Mouse (Mus musculus): ENCODE data around the gene Arrdc5. TPM values are rescaled to one million over a fixed set of nuclear protein-coding genes. Genes with fewer than 3 reads are reported as not detected.
A peak's percentile ranks its signal among the peaks of the same experiment; 100 is the strongest.
"Not testable (repeated sequence)": the region's sequence is repeated elsewhere in the genome, so short reads cannot be mapped to it uniquely, and the experiment has no call there.

Arrdc5 gene
- polyA plus RNA-seq, 1 experiment from 2014 or later: not detected

DNA sequence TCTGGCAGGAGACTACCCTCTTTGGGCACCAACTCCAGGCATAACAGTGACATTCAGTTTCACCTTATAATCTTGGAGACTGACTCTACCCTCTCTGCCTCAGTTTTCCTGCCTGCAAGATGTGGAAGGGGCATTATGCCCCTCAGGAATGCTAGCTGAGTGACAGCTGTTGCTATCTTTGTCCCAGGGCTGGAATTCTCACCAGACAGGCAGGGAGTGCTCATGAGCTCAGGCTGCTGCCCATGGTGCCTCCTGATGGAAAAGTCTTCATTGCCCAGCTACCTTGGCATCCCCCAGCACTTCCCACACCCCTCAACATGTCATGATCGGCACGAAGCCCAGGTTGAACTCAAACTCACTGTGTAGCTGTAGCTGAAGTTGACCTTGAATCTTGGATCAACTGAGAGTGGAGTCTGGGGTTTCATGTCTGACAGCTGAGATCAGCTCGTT, 37.4 kb downstream of the Arrdc5 start:
- peaks cover 8% of the 10 kb centered on the region for H3K36me3 ChIP-seq (ENCODE audit: control insufficient read depth, insufficient read depth)
- H3K9me3 ChIP-seq (ENCODE audit: control insufficient read depth, low read length): no peaks in the 10 kb centered on the region
- H3K27me3 ChIP-seq (replicated peaks; ENCODE audit: control insufficient read depth, insufficient read depth, low read length): no peaks in the 10 kb centered on the region
- WGBS: 89% methylated on average over 3 of the region's 3 CpGs
- no peak overlapping the region for H3K27ac ChIP-seq (ENCODE audit: low read length)
- no peak overlapping the region for H3K9ac ChIP-seq (replicated peaks; ENCODE audit: low read depth, low read length)
- no peak for ATAC-seq
- H3K4me3 ChIP-seq (replicated peaks; ENCODE audit: low read length): no peak overlapping the region
- no peak overlapping the region for H3K4me2 ChIP-seq (ENCODE audit: low read length)
- peaks cover 44% of the 10 kb centered on the region for H3K4me1 ChIP-seq (replicated peaks; ENCODE audit: control insufficient read depth, insufficient read depth, low read length)

DNA sequence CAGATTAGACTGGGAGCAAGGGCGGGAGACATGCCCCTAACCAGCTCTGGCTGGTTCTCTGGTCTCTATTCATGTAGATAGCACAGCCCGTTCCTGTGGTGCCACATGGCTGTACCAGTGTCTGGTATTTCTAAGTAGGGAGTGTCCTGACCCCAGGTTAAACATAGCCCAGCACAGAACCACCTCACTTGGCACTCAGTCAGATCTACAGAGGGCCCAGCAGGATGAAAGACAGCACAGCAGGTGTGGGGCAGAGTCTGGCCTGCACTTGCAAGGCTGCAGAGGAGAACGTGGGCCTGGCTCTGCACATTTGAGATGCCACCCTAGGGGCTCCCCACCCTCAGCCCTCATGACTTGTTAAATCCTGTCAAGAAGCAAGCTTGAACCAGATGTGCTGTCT, 38.9 kb downstream of the Arrdc5 start:
- H3K4me2 ChIP-seq (ENCODE audit: low read length): no peak overlapping the region
- peaks cover 47% of the 10 kb centered on the region for H3K4me1 ChIP-seq (replicated peaks; ENCODE audit: control insufficient read depth, insufficient read depth, low read length)
- no peak overlapping the region for H3K9ac ChIP-seq (replicated peaks; ENCODE audit: low read depth, low read length)
- H3K27me3 ChIP-seq (replicated peaks; ENCODE audit: control insufficient read depth, insufficient read depth, low read length): no peaks in the 10 kb centered on the region
- H3K36me3 ChIP-seq (ENCODE audit: control insufficient read depth, insufficient read depth): peaks cover 8% of the 10 kb centered on the region
- 78% methylated on average over 3 of the region's 3 CpGs for WGBS
- H3K27ac ChIP-seq (ENCODE audit: low read length): no peak overlapping the region
- H3K9me3 ChIP-seq (ENCODE audit: control insufficient read depth, low read length): no peaks in the 10 kb centered on the region
- ATAC-seq: no peak
- no peak overlapping the region for H3K4me3 ChIP-seq (replicated peaks; ENCODE audit: low read length)

DNA sequence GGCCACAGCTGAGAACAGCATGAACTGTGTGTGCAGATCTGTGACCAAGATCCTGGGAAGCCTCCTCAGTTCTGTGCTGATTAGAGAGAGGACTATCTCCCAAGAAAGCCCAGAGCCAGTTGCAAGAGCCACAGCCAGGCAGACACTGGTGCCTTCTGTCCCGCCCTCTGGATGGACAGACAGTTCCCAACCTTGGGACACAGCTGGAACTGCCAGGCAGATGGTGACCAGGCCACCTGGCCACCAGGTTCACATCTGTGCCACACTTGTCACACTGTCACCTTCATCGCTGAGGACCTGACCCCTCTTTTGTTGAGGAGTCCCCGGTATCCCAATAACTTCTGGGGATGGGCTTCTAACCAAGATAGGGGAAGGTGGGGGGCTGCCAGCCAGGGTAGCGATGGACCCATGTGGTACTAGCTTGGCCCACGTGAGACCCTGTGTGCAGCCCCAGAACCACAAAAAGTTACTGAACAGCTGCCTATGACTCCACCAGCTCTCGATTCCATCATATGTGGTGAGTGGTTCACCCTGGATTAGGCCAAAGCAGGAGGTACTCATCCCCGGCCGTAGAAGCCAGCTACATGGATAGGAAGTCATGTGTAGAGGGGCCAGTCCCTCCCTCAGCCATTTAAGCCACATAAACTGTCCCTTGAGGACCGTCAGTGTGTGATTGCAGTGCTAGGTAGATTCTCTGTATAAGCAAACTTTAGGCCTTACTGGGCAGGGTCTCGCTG, 40.6 kb downstream of the Arrdc5 start:
- no peak overlapping the region for H3K27ac ChIP-seq (ENCODE audit: low read length)
- H3K9me3 ChIP-seq (ENCODE audit: control insufficient read depth, low read length): no peaks in the 10 kb centered on the region
- H3K4me2 ChIP-seq (ENCODE audit: low read length): no peak overlapping the region
- H3K4me3 ChIP-seq (replicated peaks; ENCODE audit: low read length): no peak overlapping the region
- 93% methylated on average over 10 of the region's 10 CpGs for WGBS
- no peaks in the 10 kb centered on the region for H3K27me3 ChIP-seq (replicated peaks; ENCODE audit: control insufficient read depth, insufficient read depth, low read length)
- no peak overlapping the region for H3K9ac ChIP-seq (replicated peaks; ENCODE audit: low read depth, low read length)
- H3K4me1 ChIP-seq (replicated peaks; ENCODE audit: control insufficient read depth, insufficient read depth, low read length): peaks cover 51% of the 10 kb centered on the region
- no peak for ATAC-seq
- H3K36me3 ChIP-seq (ENCODE audit: control insufficient read depth, insufficient read depth): peaks cover 8% of the 10 kb centered on the region

DNA sequence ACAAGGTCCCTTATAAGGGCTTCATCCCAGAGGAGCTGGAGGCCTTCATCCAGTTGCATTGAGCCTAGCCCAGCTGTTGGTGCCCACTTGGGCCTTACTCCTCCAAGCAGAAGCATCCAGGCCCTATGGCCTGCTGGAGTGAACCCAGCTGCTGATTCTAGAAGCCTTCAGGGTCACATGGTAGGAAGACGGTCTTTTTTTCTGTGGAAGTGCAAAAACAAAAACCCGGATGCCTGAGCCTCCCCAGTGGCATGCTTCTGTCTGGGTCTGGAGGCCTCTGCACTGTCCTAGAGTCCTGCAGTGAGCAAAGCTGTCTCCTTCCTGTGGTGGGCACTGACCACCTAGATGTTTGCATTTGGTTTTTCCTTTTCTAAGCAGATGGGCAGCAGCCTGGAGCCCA, 41.3 kb downstream of the Arrdc5 start:
- H3K4me3 ChIP-seq (replicated peaks; ENCODE audit: low read length); H3K9ac ChIP-seq (replicated peaks; ENCODE audit: low read depth, low read length); H3K4me2 ChIP-seq (ENCODE audit: low read length); H3K27ac ChIP-seq (ENCODE audit: low read length); ATAC-seq; H3K36me3 ChIP-seq (ENCODE audit: control insufficient read depth, insufficient read depth); H3K27me3 ChIP-seq (replicated peaks; ENCODE audit: control insufficient read depth, insufficient read depth, low read length); H3K9me3 ChIP-seq (ENCODE audit: control insufficient read depth, low read length): not testable (repeated sequence)
- 70% methylated on average over 2 of the region's 2 CpGs for WGBS
- peaks cover 51% of the 10 kb centered on the region for H3K4me1 ChIP-seq (replicated peaks; ENCODE audit: control insufficient read depth, insufficient read depth, low read length)

DNA sequence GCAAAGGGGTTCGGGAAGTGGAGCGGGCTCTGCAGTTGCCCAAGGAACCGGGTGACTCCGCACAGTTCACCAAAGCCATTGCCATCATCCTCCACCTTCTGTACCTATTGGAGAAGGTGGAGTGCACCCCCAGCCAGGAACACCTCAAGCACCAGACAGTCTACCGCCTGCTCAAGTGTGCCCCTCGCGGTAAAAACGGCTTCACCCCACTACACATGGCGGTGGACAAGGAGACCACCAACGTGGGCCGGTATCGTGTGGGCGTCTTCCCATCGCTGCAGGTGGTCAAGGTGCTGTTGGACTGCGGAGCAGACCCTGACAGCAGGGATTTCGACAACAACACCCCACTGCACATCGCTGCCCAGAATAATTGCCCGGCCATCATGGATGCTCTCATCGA, 41.8 kb downstream of the Arrdc5 start:
- not testable (repeated sequence) for H3K27me3 ChIP-seq (replicated peaks; ENCODE audit: control insufficient read depth, insufficient read depth, low read length); H3K9ac ChIP-seq (replicated peaks; ENCODE audit: low read depth, low read length); H3K4me3 ChIP-seq (replicated peaks; ENCODE audit: low read length); H3K36me3 ChIP-seq (ENCODE audit: control insufficient read depth, insufficient read depth); H3K4me2 ChIP-seq (ENCODE audit: low read length); ATAC-seq; H3K27ac ChIP-seq (ENCODE audit: low read length); H3K9me3 ChIP-seq (ENCODE audit: control insufficient read depth, low read length)
- WGBS: 93% methylated on average over 19 of the region's 19 CpGs
- H3K4me1 ChIP-seq (replicated peaks; ENCODE audit: control insufficient read depth, insufficient read depth, low read length): peaks cover 51% of the 10 kb centered on the region

DNA sequence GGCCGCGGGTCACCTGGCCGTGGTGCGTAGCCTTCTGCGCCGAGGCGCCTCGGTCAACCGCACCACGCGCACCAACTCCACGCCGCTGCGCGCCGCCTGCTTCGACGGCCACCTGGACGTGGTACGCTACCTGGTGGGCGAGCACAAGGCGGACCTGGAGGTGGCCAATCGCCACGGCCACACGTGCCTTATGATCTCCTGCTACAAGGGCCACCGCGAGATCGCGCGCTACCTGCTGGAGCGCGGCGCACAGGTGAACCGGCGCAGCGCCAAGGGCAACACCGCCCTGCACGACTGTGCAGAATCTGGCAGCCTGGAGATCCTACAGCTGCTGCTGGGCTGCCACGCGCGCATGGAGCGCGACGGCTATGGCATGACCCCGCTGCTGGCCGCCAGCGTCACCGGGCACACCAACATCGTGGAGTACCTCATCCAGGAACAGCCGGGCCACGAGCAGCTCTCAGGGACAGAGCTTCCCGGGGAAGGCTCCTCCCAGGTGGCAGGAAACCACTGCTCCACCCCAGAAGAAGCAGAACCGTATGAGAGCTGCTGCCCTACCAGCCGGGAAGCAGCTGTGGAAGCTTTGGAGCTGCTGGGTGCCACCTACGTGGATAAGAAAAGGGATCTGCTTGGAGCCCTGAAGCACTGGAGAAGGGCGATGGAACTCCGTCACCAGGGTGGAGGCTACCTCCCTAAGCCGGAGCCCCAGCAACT, 42.7 kb downstream of the Arrdc5 start:
- no peak overlapping the region; the same call in 1 of the 2 replicates for H3K27ac ChIP-seq (ENCODE audit: low read length)
- WGBS: 12% methylated on average over 58 of the region's 58 CpGs

DNA sequence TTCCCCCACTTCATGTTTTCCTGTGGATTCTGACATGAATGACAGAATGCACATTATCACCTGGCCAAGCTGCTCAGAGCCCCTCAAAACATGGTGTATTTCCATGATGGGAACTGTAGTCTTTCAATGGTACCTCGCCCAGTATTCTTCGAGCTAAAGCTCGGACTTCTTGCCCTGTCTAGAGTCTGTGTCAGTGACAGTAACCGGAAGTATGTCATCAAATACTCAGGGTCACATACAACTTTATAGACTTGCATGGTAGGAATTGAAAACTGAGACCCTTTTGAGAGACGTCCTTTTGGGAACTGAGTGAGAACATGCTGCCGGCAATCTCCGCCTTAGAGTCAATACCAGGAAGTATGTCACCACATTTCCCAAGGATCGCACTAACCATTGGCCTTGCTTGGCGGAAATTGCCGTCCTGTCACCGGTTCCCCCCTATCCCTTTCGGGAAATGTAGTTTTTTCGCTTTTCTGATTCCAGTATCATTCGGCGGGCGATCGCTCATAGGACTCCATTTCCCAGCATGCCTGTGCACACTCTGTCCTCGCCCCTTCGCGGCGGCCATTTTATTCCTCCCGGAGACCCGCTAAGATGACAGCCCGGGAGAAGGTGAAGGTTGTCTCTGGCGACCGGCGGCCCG, 43.7 kb downstream of the Arrdc5 start, which contains the start of gene Fem1a:
Gene Fem1a (plus strand): TSS at position 572 of the 643 bp plus-strand sequence.
- Histone ChIP-seq H3K27ac (ENCODE audit: low read length) (peak within 1 kb of the TSS; percentile 92), H3K9ac (replicated peaks; ENCODE audit: low read depth, low read length) (peak within 1 kb of the TSS; percentile 69), H3K9me3 (ENCODE audit: control insufficient read depth, low read length) (no peaks in the 10 kb centered on the region), H3K4me2 (ENCODE audit: low read length) (peak within 1 kb of the TSS; percentile 95), H3K27me3 (replicated peaks; ENCODE audit: control insufficient read depth, insufficient read depth, low read length) (no peaks in the 10 kb centered on the region), H3K4me3 (replicated peaks; ENCODE audit: low read length) (peak within 1 kb of the TSS; percentile 72), H3K36me3 (ENCODE audit: control insufficient read depth, insufficient read depth) (peaks cover 8% of the 10 kb centered on the region), H3K4me1 (replicated peaks; ENCODE audit: control insufficient read depth, insufficient read depth, low read length) (peaks cover 46% of the 10 kb centered on the region)
- ATAC-seq: peak; percentile 94
- whole genome bisulfite sequencing: 0% methylated on average over 28 of the region's 28 CpGs

More for the DNA sequence above, 42.7 kb downstream of the Arrdc5 start:
- Histone ChIP-seq H3K9me3 (ENCODE audit: control insufficient read depth, low read length) (no peaks in the 10 kb centered on the region), H3K27me3 (replicated peaks; ENCODE audit: control insufficient read depth, insufficient read depth, low read length) (no peaks in the 10 kb centered on the region), H3K4me3 (replicated peaks; ENCODE audit: low read length) (peak overlapping the region; percentile 72), H3K36me3 (ENCODE audit: control insufficient read depth, insufficient read depth) (peaks cover 8% of the 10 kb centered on the region), H3K4me2 (ENCODE audit: low read length) (peak overlapping the region; percentile 95), H3K4me1 (replicated peaks; ENCODE audit: control insufficient read depth, insufficient read depth, low read length) (peaks cover 48% of the 10 kb centered on the region), H3K9ac (replicated peaks; ENCODE audit: low read depth, low read length) (peak overlapping the region; percentile 69)
- no peak for ATAC-seq

DNA sequence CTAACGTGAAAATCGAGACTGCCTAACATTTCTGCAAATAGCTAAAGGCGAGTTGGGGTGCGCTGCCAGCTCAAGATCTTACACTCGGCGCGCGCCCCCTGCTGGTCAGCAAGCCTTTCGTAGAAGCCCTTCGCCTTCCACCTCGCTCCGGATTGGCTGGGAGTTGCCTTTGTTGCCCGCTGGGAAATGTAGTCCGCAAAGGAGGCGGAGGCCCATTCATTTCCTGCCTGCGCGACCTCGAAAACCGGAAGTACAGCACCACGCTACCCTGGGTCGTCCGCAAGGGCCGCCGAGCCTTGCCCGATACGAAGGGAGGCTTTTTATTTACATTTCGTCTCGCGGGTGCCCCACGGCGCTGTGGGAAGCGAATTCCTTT, 44.2 kb downstream of the Arrdc5 start:
- WGBS: 0% methylated on average over 32 of the region's 32 CpGs
- H3K27ac ChIP-seq (ENCODE audit: low read length): peak overlapping the region; percentile 92
- H3K9me3 ChIP-seq (ENCODE audit: control insufficient read depth, low read length): no peaks in the 10 kb centered on the region
- peaks cover 6% of the 10 kb centered on the region for H3K36me3 ChIP-seq (ENCODE audit: control insufficient read depth, insufficient read depth)
- H3K9ac ChIP-seq (replicated peaks; ENCODE audit: low read depth, low read length): peak overlapping the region; percentile 63
- peak overlapping the region; percentile 72 for H3K4me3 ChIP-seq (replicated peaks; ENCODE audit: low read length)
- H3K4me2 ChIP-seq (ENCODE audit: low read length): peak overlapping the region; percentile 73
- H3K4me1 ChIP-seq (replicated peaks; ENCODE audit: control insufficient read depth, insufficient read depth, low read length): peaks cover 46% of the 10 kb centered on the region
- no peaks in the 10 kb centered on the region for H3K27me3 ChIP-seq (replicated peaks; ENCODE audit: control insufficient read depth, insufficient read depth, low read length)
- ATAC-seq: peak; percentile 93

DNA sequence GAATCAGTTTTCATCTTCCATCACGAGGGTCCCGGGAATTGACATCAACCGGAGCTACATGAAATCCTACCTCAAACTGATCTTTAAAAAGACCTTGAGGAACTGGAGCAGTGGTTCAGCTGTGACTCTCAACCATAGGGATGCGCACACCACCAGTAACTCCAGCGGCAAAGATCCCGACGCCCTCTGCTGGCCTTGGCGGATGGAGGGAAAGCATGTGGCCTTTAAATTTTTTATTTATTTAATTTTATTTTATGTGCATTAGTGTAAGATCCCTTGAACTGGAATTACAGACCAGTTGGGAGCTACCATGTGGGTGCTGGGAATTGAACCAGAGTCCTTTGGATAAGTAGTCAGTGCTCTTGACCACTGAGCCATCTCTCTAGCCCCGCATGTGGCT, 44.7 kb downstream of the Arrdc5 start:
- Histone ChIP-seq H3K27me3 (replicated peaks; ENCODE audit: control insufficient read depth, insufficient read depth, low read length) (no peaks in the 10 kb centered on the region), H3K4me2 (ENCODE audit: low read length) (peak overlapping the region; percentile 38), H3K27ac (ENCODE audit: low read length) (peak overlapping the region; percentile 92), H3K4me1 (replicated peaks; ENCODE audit: control insufficient read depth, insufficient read depth, low read length) (peaks cover 44% of the 10 kb centered on the region), H3K9me3 (ENCODE audit: control insufficient read depth, low read length) (no peaks in the 10 kb centered on the region), H3K4me3 (replicated peaks; ENCODE audit: low read length) (peak overlapping the region; percentile 3; the same call in 1 of the 2 replicates), H3K9ac (replicated peaks; ENCODE audit: low read depth, low read length) (no peak overlapping the region), H3K36me3 (ENCODE audit: control insufficient read depth, insufficient read depth) (peaks cover 6% of the 10 kb centered on the region; the same call in 1 of the 2 replicates)
- ATAC-seq: peak; percentile 1; the same call in 1 of the 2 replicates
- 11% methylated on average over 9 of the region's 9 CpGs for WGBS
